Mouse (Mus musculus): ENCODE results near the gene Sympk. TPM values are rescaled to one million over a fixed set of nuclear protein-coding genes. Genes with fewer than 3 reads are reported as not detected.
A peak's percentile ranks its signal among the peaks of the same experiment; 100 is the strongest.

Sympk gene
- polyA plus RNA-seq, 1 experiment: 71.8 TPM

DNA sequence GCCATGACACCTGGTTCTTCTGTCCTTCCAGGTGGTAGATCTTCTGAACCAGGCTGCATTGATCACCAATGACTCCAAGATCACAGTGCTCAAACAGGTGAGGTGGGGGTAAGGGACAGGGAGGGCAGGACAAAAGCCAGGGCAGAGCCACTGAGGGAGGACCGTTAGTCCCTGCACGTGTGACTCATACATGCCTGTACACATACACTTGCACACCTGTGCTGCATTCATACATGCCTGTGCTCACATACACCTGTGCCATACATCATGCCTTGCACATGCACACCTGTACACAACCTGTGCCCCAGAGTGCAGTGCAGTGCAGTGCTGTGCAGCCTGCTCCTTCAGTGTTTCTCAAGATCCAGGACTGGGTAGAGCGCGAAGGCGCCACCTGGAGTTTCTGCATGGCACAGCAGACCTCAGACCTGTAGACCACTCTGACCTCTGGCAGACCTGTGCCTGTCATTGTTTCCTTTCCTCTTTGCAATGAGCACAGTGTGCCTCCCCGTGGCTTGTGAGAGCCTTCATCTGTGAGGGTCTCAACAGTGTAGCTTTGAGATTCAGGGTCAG lies 5.0 kb downstream of the Sympk start:
- peak; percentile 68; the same call in 1 of the 2 replicates for TF ChIP-seq CTCF (IDR thresholded peaks at IDR 0.05; ENCODE audit: extremely low read depth, insufficient read length, insufficient replicate concordance, low read depth, low read length)
- no peak for TF ChIP-seq POLR2A (IDR thresholded peaks at IDR 0.05; ENCODE audit: low read depth, low read length)
- Histone ChIP-seq H3K4me3 (ENCODE audit: low read depth, low read length) (no peak overlapping the region), H3K36me3 (ENCODE audit: control insufficient read depth, insufficient read depth, low read length) (peaks cover 35% of the 10 kb centered on the region), H3K27me3 (ENCODE audit: control insufficient read depth, insufficient read depth, low read length) (no peaks in the 10 kb centered on the region), H3K27ac (ENCODE audit: insufficient read depth, low read depth, low read length) (no peak overlapping the region), H3K4me1 (ENCODE audit: control insufficient read depth, insufficient read depth, insufficient read length, low read length) (peaks cover 3% of the 10 kb centered on the region)
- 55% methylated on average over 6 of the region's 6 CpGs for WGBS

DNA sequence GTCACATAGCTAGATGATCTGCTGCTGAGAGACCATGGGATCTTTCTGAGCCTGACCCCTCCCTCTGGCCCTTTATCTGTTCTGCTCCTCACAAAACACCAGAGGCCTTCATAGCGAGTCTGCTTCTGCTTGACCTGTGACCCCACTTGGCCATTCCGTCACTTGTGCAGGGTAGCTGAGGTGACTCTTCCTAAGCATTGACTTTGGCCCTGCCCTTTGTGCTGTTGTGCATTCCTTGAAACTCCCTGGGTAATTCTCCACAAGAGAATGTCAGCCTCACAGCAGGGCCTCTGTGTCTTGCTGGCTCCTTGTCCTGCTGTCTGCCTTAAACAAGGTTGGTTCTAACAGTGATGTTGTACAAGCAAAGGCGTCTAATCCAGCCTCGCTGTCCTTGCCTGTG lies 7.5 kb downstream of the Sympk start:
- Histone ChIP-seq H3K27ac (ENCODE audit: insufficient read depth, low read depth, low read length) (no peak overlapping the region), H3K36me3 (ENCODE audit: control insufficient read depth, insufficient read depth, low read length) (peaks cover 56% of the 10 kb centered on the region), H3K4me3 (ENCODE audit: low read depth, low read length) (no peak overlapping the region), H3K4me1 (ENCODE audit: control insufficient read depth, insufficient read depth, insufficient read length, low read length) (no peaks in the 10 kb centered on the region), H3K27me3 (ENCODE audit: control insufficient read depth, insufficient read depth, low read length) (no peaks in the 10 kb centered on the region)
- 91% methylated on average over 4 of the region's 4 CpGs for WGBS
- TF ChIP-seq POLR2A (IDR thresholded peaks at IDR 0.05; ENCODE audit: low read depth, low read length) (no peak), CTCF (IDR thresholded peaks at IDR 0.05; ENCODE audit: extremely low read depth, insufficient read length, insufficient replicate concordance, low read depth, low read length) (no peak)

DNA sequence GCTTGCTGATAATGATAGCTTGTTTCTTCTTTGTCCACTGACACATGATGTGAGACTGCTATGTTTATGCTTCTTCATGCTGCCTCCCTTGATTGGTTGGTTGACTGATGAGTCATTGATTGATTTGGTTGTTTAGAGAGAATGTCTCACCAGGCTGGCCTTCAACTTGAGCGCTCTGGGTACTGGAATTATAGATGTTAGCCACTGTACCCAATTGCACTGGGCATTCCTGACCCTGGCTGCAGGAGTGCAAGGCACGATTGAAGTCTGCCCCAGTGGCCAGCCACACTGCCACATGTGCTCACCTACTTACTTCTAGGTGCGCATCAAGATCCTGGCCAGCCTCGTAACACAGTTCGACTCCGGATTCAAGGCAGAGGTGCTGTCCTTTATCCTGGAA lies 20.4 kb downstream of the Sympk start:
- WGBS: 93% methylated on average over 6 of the region's 6 CpGs
- Histone ChIP-seq H3K27ac (ENCODE audit: insufficient read depth, low read depth, low read length) (no peak overlapping the region), H3K27me3 (ENCODE audit: control insufficient read depth, insufficient read depth, low read length) (no peaks in the 10 kb centered on the region), H3K36me3 (ENCODE audit: control insufficient read depth, insufficient read depth, low read length) (peaks cover 95% of the 10 kb centered on the region), H3K4me1 (ENCODE audit: control insufficient read depth, insufficient read depth, insufficient read length, low read length) (no peaks in the 10 kb centered on the region), H3K4me3 (ENCODE audit: low read depth, low read length) (no peak overlapping the region)
- TF ChIP-seq POLR2A (IDR thresholded peaks at IDR 0.05; ENCODE audit: low read depth, low read length) (no peak), CTCF (IDR thresholded peaks at IDR 0.05; ENCODE audit: extremely low read depth, insufficient read length, insufficient replicate concordance, low read depth, low read length) (no peak)

DNA sequence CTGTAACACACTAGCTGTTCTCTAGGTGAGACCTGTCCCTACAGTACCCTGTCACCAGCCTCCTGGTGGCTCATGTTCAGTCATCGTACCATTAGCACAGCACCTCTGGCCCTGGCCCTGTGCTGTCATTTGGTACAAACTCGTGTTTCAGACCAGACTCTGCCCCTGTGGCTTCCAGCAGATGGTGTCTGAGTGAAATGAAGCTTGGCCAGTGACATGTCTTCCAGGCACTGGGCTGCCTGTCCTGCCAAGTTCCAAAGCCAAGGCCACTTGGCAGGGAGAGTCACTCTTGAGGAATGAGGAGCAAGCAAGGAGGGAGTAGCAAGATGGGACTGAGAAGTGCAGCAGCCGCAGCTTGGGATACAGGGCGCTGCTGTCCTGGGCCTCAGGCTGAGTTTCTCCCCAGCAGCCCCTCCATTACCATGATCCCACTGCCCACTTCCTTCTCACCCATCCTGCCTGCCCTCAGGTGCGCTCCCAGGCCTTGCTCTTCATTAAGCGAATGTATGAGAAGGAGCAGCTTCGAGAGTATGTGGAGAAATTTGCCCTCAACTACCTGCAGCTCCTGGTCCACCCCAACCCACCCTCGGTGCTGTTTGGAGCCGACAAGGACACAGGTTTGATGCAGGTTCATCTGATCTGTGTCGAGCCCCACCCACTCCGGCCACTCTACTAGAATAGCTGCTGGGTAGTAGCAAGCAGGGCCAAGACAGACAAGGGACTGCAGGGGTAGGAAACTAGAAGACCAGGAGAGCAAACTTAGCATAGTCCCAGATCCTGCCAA lies 22.3 kb downstream of the Sympk start:
- TF ChIP-seq CTCF (IDR thresholded peaks at IDR 0.05; ENCODE audit: extremely low read depth, insufficient read length, insufficient replicate concordance, low read depth, low read length): no peak
- no peak for TF ChIP-seq POLR2A (IDR thresholded peaks at IDR 0.05; ENCODE audit: low read depth, low read length)
- Histone ChIP-seq H3K4me1 (ENCODE audit: control insufficient read depth, insufficient read depth, insufficient read length, low read length) (no peaks in the 10 kb centered on the region), H3K4me3 (ENCODE audit: low read depth, low read length) (no peak overlapping the region), H3K27me3 (ENCODE audit: control insufficient read depth, insufficient read depth, low read length) (no peaks in the 10 kb centered on the region), H3K27ac (ENCODE audit: insufficient read depth, low read depth, low read length) (no peak overlapping the region), H3K36me3 (ENCODE audit: control insufficient read depth, insufficient read depth, low read length) (peaks cover 92% of the 10 kb centered on the region)
- 90% methylated on average over 11 of the region's 11 CpGs for WGBS

DNA sequence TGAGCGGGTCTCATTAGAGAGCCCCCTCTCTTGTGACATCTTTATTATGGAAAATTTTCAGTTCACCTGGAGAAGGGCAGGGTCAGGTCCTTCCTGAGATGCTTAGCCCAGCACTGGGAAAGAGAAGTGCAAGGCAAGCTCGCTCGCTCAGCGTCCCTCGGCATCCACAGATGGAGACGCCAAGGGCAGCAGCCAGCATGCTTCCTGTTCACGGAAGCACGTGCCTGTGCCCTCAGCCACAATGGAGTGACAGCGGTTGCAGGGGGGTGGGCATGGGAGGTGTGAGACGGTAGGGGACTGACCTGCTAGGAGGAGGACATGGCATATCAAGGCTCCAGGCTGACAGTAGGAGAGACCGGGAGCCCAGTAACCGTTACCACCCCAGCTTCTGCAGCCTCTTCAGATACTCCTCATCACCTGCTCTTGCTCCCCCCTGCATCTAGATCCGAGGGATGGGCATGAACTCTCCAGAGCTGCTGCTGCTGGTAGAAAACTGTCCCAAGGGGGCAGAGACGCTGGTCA lies 23.9 kb downstream of the Sympk start:
- no peak overlapping the region for H3K27ac ChIP-seq (ENCODE audit: insufficient read depth, low read depth, low read length)
- 86% methylated on average over 14 of the region's 14 CpGs for WGBS
- TF ChIP-seq CTCF (IDR thresholded peaks at IDR 0.05; ENCODE audit: extremely low read depth, insufficient read length, insufficient replicate concordance, low read depth, low read length) (no peak), POLR2A (IDR thresholded peaks at IDR 0.05; ENCODE audit: low read depth, low read length) (no peak)
- no peaks in the 10 kb centered on the region for H3K4me1 ChIP-seq (ENCODE audit: control insufficient read depth, insufficient read depth, insufficient read length, low read length)
- H3K36me3 ChIP-seq (ENCODE audit: control insufficient read depth, insufficient read depth, low read length): peaks cover 80% of the 10 kb centered on the region
- no peak overlapping the region for H3K4me3 ChIP-seq (ENCODE audit: low read depth, low read length)
- no peaks in the 10 kb centered on the region for H3K27me3 ChIP-seq (ENCODE audit: control insufficient read depth, insufficient read depth, low read length)

DNA sequence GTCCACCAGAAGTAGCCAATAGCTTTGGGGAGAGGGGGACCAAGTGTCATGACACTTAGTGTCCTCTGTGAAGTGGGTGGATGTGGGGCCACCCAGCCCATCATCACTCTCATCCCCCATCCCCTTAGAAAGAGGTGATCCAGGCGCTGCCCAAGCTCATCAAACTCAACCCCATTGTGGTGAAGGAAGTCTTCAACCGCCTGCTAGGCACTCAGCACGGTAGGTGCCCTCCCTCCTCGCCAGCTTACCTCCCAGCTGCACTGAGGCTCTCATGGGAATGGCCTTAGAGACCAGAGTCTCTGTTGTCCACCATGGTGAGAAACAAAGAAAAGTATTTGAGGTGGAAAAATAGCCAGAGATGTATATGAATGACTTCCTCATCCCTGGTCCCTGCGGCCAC lies 25.1 kb downstream of the Sympk start:
- 85% methylated on average over 5 of the region's 5 CpGs for WGBS
- TF ChIP-seq POLR2A (IDR thresholded peaks at IDR 0.05; ENCODE audit: low read depth, low read length) (no peak), CTCF (IDR thresholded peaks at IDR 0.05; ENCODE audit: extremely low read depth, insufficient read length, insufficient replicate concordance, low read depth, low read length) (no peak)
- H3K36me3 ChIP-seq (ENCODE audit: control insufficient read depth, insufficient read depth, low read length): peaks cover 71% of the 10 kb centered on the region
- no peak overlapping the region for H3K4me3 ChIP-seq (ENCODE audit: low read depth, low read length)
- no peaks in the 10 kb centered on the region for H3K27me3 ChIP-seq (ENCODE audit: control insufficient read depth, insufficient read depth, low read length)
- no peak overlapping the region for H3K27ac ChIP-seq (ENCODE audit: insufficient read depth, low read depth, low read length)
- H3K4me1 ChIP-seq (ENCODE audit: control insufficient read depth, insufficient read depth, insufficient read length, low read length): no peaks in the 10 kb centered on the region

DNA sequence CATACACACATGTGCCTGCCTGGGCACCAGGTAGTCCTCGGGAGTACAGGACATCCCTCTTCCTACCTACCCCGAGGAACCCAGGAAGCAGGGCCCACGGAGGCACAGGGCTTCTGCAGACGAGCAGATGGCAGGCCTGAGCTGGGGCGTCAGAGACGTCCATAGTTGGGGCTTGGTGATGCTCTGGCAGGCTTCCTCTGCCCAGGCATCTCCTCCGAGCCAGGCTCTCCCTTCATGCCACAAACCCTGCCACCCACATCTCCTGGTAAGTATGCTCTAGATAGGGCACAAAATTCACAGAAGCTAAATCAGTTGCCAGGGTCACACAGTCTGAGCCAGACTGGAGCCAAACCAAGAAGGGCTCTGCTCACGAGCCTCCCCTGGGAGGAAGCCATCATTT lies 26.0 kb downstream of the Sympk start:
- Histone ChIP-seq H3K4me3 (ENCODE audit: low read depth, low read length) (no peak overlapping the region), H3K36me3 (ENCODE audit: control insufficient read depth, insufficient read depth, low read length) (peaks cover 62% of the 10 kb centered on the region), H3K4me1 (ENCODE audit: control insufficient read depth, insufficient read depth, insufficient read length, low read length) (no peaks in the 10 kb centered on the region), H3K27me3 (ENCODE audit: control insufficient read depth, insufficient read depth, low read length) (no peaks in the 10 kb centered on the region), H3K27ac (ENCODE audit: insufficient read depth, low read depth, low read length) (no peak overlapping the region)
- WGBS: 77% methylated on average over 8 of the region's 8 CpGs
- TF ChIP-seq POLR2A (IDR thresholded peaks at IDR 0.05; ENCODE audit: low read depth, low read length) (no peak), CTCF (IDR thresholded peaks at IDR 0.05; ENCODE audit: extremely low read depth, insufficient read length, insufficient replicate concordance, low read depth, low read length) (no peak)
